Mouse (Mus musculus) gastrocnemius, postnatal 4 days (tissue): ENCODE data around the gene Foxa3. TPM values are rescaled to one million over a fixed set of nuclear protein-coding genes. Genes with fewer than 3 reads are reported as not detected.
A peak's percentile ranks its signal among the peaks of the same experiment; 100 is the strongest.

ENCODE experiments used
- DNase-seq, 2 experiments: peaks; one replicate each; pipeline ENCODE4 v3.0.0; 2021 to 2022; ENCODE audit warnings: low spot score in 2 of 2, mixed read lengths in 2 of 2
- total RNA-seq, 2 experiments: library from RNA; stranded (reverse); gene quantifications; 2 replicates each; pipeline ENCODE4 v1.2.3; 2021

Gene Foxa3
- total RNA-seq, 2 experiments from 2014 or later, result 0.13 TPM; not detected in 1

DNA sequence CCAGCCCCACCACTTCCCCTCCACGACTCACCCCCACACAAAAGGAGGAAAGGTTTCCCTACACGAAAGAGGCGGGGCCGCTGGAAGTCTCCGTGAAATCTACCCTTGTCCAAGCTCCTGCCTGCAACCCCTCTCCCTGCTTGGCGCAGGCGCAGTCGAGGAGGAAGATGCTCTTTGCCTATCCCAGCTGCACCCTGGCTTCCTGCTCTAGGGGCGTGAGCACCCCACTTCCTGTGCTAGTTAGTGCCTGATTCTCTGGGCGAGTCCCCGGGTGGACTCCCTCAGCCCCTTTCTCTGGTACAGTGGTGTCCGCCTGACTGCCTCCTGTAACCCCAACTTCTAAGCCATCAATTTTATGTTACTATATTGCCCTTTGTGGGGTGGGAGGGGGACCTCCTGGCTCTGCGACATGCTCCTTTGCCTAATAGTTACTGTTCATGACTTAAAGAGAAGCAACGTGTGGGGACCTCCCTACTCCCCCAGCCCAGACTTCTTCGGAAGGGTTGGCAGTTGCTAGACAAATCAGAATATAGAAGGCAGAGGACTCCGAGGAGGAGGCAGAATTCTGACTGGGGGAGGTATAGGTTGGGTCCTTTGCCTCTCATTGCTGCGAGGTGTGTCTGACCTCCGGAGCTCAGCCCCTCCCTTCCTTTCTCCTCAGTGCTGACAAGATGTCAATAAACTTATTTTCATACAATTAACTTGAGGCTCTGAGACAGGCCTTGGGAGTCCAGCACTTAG lies 22.1 kb downstream of the Foxa3 start:
- DNase-seq, result peak in 1 of 2 experiments; percentile 56

GRCm38 (mm10) chr7:19000421-19000820 lies 22.9 kb downstream of the Foxa3 start:
- DNase-seq, result no peak

GRCm38 (mm10) chr7:18998835-18999234 lies 24.5 kb downstream of the Foxa3 start:
- no peak for DNase-seq

DNA sequence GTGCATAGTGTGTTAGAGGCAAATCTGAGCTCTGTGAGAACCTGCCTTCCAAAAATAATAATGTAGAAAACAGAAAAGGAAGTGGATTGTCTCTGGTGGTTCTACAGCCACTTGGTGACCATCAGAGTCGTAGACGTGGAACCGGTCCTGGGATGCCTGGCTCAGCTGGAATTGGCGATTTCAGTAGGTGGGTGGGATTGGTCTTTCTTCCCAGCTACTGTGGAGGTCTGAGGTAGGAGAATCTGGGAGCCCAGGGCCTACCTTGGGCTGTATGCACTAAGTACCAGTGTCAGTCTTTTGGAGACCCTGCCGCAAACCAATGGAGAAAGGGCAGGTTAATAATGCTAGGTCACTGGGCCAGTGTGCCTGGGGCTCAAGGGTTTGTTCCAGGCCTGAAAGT lies 30.3 kb downstream of the Foxa3 start:
- no peak for DNase-seq

DNA sequence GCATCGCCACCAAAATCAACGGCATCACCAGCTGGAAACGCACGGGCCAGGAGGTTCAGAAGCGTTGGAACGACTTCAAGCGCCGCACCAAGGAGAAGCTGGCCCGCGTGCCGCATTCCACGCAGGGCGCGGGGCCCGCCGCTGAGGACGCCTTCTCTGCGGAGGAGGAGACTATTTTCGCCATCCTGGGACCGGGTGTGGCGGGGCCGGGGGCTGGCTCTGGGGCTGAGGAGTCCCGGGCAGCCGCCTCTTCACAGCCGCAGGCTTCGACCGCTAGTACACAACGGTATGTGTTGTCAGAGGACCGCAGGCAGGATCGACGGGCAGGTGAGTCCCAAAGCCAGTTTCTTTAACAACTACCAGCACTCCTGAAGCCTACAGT lies 31.1 kb downstream of the Foxa3 start:
- DNase-seq, result no peak

DNA sequence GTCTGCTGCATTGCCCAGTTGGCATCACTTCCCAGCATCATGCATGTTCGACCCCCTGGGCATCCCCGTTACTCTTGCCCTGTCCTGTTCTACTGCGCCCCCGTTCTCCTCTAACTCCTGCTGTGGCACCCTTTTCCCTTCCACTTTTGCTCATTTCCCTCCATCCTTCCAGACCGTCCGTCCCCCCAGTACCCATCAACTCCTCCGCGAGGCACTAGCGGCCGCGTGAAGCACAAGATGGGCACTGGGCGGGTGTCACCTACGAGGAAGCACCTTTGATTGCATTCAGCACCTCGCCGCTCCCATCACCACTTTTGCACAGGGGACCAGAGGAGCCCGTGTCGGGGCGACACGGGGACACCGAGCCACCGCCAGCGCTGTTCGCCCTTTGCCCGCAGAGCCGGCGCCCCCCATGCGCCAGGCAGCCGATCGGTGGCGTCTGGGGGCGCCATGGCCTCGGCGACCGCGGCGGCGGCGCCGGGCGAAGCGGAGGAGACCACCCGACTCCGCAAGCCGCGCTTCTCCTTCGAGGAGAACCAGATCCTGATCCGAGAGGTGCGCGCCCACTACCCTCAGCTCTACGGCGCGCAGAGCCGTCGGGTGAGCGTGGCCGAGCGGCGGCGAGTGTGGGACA lies 31.6 kb downstream of the Foxa3 start:
- DNase-seq, result peak in 1 of 2 experiments; percentile 17

- peak; percentile 95 to 99 for DNase-seq
Measured at GRCm38 (mm10) chr7:18990601-18991295, 32.6 kb downstream of the Foxa3 start, which contains the start of gene Mypop. Gene Mypop (plus strand): TSS chr7:18991245.

GRCm38 (mm10) chr7:18989995-18990394 lies 33.3 kb downstream of the Foxa3 start:
- no peak for DNase-seq

GRCm38 (mm10) chr7:18988780-18989179 lies 34.6 kb downstream of the Foxa3 start:
- no peak for DNase-seq

- no peak for DNase-seq
Measured at GRCm38 (mm10) chr7:18987747-18988146, 35.6 kb downstream of the Foxa3 start.

DNA sequence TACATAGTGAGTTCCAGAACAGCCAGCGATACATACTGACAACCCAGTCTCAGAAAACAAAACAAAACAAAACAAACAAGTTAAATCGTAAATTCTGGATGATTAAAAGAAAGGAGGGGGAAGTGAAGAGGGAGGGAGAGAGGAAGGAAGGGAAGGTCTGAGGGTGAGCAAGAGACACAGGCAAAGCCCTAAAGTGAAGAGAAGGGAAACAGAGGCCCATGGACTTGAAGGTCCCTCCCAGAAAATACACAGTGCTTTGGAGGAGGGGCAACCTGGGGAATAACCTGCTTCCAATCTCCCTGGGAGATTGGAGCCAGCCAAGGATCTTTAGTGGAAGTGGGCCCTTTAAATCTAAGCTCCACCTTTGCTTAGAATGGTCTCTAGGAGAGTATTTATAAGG lies 36.2 kb downstream of the Foxa3 start, which contains the start of gene Nanos2:
Nanos2 (plus strand) TSS at position 301 of the 400 bp plus-strand sequence.
- DNase-seq, result no peak

- DNase-seq, result no peak
Measured at GRCm38 (mm10) chr7:18986503-18986902, 36.8 kb downstream of the Foxa3 start.

- DNase-seq, result no peak
Measured at GRCm38 (mm10) chr7:18978381-18978780, 45.0 kb downstream of the Foxa3 start.

DNA sequence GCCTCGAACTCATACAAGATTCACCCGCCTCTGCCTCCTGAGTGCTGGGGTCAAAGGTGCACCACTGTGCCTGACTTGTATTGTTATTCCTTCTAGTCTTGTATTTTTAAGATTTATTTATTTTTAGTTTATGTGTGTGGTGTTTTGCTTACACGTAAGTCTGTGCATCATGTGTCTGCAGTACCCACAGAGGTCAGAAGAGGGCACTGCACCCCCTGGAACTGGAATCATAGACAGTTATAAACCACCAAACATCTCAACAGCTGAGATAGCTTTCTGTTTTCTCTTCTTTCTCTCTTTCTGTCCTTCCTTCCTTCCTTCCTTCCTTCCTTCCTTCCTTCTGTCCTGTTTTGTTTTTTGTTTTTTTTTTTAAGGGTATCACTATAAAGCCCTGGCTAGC lies 52.4 kb downstream of the Foxa3 start:
- no peak for DNase-seq

- DNase-seq, result no peak
Measured at GRCm38 (mm10) chr7:18967603-18968002, 55.7 kb downstream of the Foxa3 start.

DNA sequence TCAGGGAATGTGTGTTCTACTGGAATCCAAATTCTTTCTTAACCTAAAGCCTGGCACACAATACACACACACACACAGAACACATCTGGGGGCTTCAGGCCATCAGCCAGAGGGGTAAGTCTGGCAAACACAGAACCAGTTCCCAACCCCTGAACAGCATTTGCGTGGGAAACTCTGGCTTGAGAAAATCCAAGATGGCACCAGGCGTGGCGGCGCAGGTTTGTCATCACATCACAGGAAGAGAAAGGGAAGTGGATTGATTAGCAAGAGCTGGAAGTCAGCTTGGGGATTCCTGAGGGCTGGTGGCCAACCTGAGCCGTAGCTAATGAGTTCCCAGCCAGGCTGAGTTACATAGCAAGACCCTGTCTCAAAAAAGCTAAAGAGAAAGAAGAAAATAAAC lies 58.0 kb downstream of the Foxa3 start:
- DNase-seq, result no peak

GRCm38 (mm10) chr7:18963294-18963843 lies 60.0 kb downstream of the Foxa3 start:
- no peak for DNase-seq

Other genes with a start within 250 kb of the Foxa3 start
- not detected for gene Psg19, start 225.0 kb downstream of the Foxa3 start, total RNA-seq
- not detected for gene Psg17, start 201.9 kb downstream of the Foxa3 start, total RNA-seq
- gene Mill2, start 183.6 kb downstream of the Foxa3 start, total RNA-seq, result 1 to 10 TPM; 4.3 to 4.6 TPM
- 1 to 10 TPM; 2.6 TPM for gene Pglyrp1, start 152.2 kb downstream of the Foxa3 start, total RNA-seq
- gene Ccdc61, start 113.1 kb downstream of the Foxa3 start, total RNA-seq, result 10 to 100 TPM; 12.5 to 15.7 TPM
- gene Nova2, start 97.7 kb downstream of the Foxa3 start, total RNA-seq, result 1 to 10 TPM; 4.0 to 4.2 TPM
- not detected for gene Nanos2, start 36.1 kb downstream of the Foxa3 start, total RNA-seq
- 1 to 10 TPM; 3.2 to 3.7 TPM for gene Mypop, start 32.3 kb downstream of the Foxa3 start, total RNA-seq
- 10 to 100 TPM; 36.6 to 38.1 TPM for gene Irf2bp1, start 19.5 kb downstream of the Foxa3 start, total RNA-seq
- 10 to 100 TPM; 61.4 to 63.8 TPM for gene Sympk, start 839 bp upstream of the Foxa3 start, total RNA-seq
- not detected for gene Rsph6a, start 31.2 kb upstream of the Foxa3 start, total RNA-seq
- 10 to 100 TPM; 52.4 to 55.4 TPM for gene Dmwd, start 52.7 kb upstream of the Foxa3 start, total RNA-seq
- gene Dmpk, start 60.3 kb upstream of the Foxa3 start, total RNA-seq, result 100 to 1,000 TPM; 287 to 292 TPM
- gene Six5, start 71.1 kb upstream of the Foxa3 start, total RNA-seq, result 10 to 100 TPM; 13.5 to 14.7 TPM
- under 1 TPM; 0.34 to 0.62 TPM for gene Gm4969, start 94.8 kb upstream of the Foxa3 start, total RNA-seq
- gene Fbxo46, start 96.3 kb upstream of the Foxa3 start, total RNA-seq, result 1 to 10 TPM; 8.0 to 8.4 TPM
- 1 to 10 TPM; 7.7 to 8.8 TPM for gene Qpctl, start 125.8 kb upstream of the Foxa3 start, total RNA-seq
- 100 to 1,000 TPM in 1 of 2 experiments, 10 to 100 TPM in 1; 85.4 to 103 TPM for gene Snrpd2, start 126.2 kb upstream of the Foxa3 start, total RNA-seq
- under 1 TPM; 0.13 to 0.15 TPM for gene Gipr, start 142.6 kb upstream of the Foxa3 start, total RNA-seq
- gene Eml2, start 152.9 kb upstream of the Foxa3 start, total RNA-seq, result 10 to 100 TPM; 17.0 to 18.1 TPM
- gene Gpr4, start 189.0 kb upstream of the Foxa3 start, total RNA-seq, result 1 to 10 TPM; 2.2 to 2.7 TPM
- 10 to 100 TPM; 30.7 to 31.3 TPM for gene Opa3, start 204.8 kb upstream of the Foxa3 start, total RNA-seq
- gene Vasp, start 248.3 kb upstream of the Foxa3 start, total RNA-seq, result 10 to 100 TPM; 65.3 to 71.9 TPM